Mouse (Mus musculus): ENCODE data around the gene Aspscr1.
A peak's percentile ranks its signal among the peaks of the same experiment; 100 is the strongest.
"Not testable (repeated sequence)": the region's sequence is repeated elsewhere in the genome, so short reads cannot be mapped to it uniquely, and the experiment has no call there.

Gene Aspscr1

DNA sequence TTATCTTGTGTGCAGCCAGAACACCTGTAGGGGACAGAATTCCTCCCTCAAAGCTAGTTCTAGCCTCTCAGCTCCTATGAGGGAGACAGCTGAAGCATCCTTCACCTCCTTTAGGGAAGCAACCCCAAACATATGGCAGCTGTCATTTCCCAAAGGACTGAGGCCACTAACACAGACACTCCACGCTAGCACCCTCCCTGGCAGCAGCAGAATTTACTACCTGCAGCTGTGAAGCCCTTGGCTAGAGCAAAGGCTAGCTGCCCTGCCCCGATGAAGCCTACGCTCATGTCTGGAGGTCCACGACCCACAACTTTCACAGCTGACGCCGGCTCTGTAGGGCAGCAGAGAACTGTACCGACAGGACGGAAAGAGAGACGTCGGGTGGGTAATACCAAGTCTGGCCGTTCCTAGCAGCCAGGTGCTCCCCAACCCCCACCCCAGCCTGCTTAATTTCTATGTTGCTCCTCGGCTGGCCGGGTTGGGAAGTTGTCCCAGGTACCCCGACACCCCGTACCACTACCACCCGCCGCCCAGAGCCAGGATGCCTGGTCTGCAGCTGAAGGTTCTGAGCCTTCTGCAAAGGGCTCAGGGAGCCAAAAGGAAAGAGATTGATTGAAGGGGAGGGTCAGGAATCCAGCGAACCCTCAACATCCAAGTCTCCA is 29.7 kb upstream of the Aspscr1 start:
- DNase-seq: no peak

DNA sequence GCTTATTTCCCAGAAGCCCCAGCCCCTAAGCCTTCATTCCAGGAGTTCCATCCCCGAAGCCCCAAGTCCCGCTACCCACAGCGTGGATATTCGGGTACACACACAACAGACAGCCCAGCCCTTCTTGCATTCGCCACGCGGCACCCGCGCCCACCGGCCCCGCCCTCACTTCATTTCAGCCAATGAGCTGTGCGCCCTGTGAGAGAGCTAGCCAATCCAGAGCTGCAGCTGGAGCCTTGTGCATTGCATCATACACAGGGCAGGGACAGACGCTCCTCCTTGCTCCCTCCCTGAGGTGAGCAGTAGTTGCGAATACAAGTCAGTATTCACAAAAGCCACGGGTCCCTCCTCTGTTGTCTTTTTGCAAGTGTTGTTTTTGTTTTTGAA is 29.2 kb upstream of the Aspscr1 start, which contains the start of gene Pycr1:
Gene Pycr1 (minus strand): TSS at position 169 of the 387 bp plus-strand sequence.
- DNase-seq: peak; percentile 95

DNA sequence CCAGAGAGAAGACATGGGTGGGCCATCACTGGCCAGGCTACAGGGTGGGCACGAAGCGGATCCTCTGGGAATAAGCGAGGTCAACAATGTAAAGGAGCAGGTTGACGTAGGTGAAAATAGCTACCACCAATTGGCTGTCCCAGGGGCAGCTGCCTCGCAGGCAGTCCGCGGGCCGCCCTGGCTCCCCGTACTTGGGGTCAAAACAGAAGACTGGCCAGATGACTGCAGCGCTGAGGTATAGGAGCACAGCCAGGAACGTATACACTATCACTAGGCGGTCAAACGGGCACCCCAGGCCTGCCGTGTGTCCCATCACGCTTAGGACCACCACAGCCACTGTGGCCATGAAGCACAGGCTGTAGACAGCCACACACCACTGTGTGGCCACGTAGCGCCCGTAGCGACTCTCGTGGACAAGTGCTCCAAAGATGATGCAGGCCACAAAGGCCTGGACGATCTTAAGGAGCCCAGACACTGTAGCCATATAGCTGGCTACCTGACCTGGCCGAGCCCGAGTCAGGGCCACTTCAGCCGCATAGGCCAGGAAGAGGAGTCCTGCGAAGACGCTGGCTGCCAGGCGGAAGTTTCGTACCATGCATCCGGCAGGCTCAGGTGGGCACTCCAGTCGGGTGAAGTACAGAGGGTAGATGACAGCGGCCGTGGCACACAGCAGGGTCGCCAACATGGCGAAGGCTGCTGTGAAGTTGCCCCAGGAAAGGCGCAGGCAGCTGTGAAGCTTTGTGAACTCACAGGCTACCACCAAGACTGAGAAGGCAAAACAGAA is 25.5 kb upstream of the Aspscr1 start:
- DNase-seq: no peak

DNA sequence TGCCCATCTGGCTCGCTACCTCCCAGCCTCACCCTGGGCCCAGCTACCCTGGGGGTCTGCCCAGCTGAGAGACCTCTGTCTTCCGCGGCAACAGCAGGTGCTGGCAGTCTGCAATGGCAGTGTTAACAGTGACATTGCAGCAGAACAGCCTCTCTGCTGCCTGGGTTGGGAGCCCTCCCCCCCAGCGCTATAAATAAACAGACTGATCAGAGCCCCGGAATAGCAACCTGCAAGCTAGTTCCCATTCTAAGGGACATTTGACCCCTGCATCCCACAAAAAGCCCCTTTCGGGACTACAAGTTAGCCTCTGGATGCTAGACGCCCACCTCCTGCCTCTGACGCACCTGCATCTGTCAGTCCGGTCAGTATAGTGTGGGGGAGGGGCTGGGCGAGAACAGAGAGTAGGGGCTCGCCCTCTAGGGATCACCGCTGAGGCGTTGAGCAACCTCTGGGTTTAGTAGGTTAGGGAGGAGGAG is 24.7 kb upstream of the Aspscr1 start, which contains the start of gene Myadml2:
Gene Myadml2 (minus strand): TSS at position 158 of the 476 bp plus-strand sequence.
- DNase-seq: no peak

DNA sequence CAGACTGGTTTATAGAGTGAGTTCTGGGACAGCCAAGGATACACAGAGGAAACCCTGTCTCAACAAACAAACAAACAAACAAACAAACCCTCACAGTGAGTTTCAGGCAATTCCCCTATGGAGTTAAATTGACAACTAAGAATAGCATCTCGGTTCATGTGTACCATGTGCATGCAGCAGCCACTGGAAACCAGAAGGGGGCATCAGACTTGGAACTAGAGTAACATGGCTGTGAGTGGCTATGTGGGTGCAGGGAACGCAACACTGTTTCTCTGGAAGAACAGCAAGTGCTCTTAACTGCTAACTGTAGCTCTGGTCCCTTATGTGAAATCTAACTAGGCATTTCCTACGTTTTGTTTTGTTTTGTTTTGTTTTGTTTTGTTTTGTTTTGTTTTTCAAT is 20.9 kb upstream of the Aspscr1 start:
- no peak for DNase-seq

DNA sequence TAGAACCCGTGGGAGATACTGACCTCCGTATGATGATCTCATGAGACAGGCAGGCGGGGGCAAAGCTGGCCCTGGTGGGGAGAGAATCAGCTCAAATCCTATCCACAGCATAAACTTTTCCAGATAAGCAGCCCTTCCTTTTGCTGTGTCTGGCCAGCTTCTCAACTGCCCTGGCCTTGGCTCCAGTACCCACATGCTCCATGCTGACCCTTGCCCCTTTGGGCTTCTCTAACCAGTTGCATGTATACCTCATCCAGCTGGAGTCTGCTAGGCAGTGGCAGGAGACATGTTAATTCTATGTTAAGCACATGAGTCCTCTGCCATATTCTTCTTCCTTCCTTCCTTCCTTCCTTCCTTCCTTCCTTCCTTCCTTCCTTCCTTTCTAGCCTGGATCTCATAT is 18.0 kb upstream of the Aspscr1 start:
- DNase-seq: peak; percentile 33

DNA sequence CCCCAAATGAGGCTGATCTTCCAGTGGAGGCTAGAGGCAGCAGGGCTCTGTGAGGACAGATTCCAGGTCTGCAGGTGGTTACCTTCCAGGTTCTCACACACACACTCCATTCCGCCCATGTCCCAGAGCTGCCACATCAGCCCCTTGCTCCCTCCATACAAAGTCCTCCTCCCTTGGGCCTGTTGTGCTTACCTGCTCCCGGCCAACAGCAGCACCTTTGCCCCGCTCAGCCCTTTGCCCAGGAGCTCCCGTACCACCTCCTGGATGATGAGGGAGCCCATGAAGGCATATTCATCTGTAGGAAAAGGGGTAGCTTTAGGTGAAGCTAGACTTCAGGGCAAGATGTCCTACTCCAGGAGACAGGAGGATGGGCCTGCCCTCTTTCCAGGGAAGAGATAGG is 15.5 kb upstream of the Aspscr1 start:
- DNase-seq: peak; percentile 60

DNA sequence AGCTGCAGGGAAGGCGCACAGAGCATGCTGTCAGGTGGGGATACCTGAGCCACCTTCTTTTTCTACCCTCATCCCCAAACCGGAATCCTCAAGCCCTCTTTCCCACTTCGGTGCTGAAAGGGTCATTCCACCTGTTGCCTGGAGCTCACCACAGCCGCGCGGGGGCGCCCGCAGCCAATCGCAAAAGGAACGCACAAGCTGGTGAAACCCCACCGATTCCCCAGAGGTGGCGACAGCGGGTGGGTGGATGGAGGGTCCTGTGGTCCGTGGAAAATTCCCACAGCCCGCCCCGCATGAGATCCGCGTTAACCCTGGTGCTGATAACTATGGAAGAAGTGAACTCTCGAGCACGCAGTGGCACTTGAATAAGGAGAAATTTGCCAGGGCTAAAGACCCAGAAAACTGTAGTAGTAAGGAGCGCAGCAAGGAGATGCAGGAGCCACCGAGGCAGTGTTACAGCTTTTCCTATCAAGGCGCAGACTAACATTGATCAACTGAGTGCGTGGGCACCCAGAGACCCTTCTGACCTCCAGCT is 13.8 kb upstream of the Aspscr1 start:
- DNase-seq: peak; percentile 87

DNA sequence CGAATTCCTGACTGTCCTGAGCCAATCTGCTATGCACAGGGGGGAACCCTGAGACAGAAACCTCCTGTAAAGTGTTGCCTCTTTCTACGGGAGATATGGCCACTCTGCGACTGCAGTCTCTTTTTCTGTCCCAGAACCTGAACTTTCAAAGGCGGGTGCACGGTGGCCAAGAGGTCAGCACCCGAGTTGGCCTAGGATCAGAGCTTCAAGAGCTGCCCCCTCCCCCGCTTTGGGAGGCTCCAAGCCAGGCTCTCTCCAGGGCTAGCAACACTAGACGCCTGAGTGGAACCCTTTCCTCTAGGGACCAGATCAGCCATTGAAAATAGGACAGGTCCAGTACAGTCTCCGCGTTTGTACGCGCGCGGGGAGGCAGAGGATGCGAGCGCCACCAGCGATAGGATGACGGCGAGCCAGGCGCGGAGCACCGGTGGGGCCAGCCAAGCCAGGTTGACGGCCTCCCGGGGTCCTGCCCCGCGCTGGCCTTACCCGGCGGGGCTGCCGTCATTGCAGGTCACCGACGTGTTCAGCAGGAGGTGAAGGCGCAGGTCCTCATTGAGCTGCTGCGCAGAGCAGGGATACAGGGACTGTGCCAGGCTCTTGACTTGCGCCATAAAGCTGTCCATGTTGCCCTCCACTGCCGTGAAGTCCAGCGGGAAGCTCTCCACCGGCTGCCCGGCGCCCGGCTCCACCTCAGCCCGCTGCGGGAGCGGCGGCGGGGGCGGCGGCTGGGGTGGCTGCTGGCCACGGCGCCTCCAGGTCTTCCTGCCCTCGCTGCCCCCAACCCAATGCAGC is 13.1 kb upstream of the Aspscr1 start:
- DNase-seq: peak; percentile 21

DNA sequence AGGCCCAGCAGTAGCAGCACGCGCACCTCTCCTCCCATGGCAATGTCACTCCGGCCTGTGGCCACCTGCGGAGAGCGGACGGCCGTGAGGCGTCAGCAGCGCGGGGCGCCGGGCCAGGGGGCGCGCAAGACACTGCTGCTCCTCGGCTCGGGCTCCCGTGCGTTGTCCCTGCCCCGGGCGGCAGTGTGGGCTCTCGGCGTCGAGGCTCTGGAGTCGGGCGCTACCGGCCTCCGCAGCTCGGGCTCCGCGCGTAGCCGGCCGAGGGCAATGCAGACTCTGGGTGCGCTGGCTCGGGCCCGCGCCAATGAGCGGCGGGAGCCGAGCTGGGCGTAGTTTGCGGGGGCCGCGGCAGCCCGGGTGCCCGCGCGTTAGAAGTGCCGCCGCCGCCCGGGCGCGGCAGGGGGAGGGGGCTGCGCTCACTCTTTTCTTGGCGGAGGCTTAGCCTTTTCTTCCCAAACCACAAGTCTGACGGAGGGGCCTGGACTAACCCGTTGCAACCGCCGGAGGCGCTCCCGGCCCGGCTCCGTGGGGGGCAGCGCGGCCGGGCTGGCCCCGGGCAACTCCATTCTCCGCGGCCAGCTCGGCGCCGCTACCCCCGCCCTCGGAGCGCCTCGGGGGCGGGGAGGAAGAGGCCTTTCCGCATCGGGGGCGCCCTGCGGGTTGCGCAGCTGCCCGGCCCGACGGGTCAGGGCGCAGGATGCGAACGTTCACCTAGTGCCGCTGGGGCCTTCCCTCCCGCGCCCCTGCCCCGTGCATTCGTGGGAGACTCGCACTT is 12.3 kb upstream of the Aspscr1 start:
- DNase-seq: peak; percentile 58

DNA sequence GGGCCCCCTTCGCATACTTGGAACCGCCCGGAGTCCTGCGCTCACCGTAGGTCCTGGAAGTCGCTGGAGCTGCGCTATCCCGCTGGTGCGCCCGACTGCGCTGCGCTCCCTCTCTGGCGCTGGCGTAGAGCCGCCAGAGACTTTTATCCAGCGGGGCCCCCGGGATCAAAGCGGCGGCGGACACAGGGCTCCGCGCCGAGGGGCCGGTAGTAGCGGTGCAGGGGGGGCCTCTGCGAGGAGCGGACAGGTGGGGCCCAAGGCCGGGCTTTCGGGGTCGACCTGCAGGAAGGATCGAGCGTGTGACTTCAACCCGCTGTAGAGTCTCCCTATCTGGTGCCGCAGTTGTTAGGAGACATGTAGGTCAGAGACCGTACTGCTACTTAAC is 11.7 kb upstream of the Aspscr1 start, which contains the start of gene Notum:
Gene Notum (minus strand): TSS at position 100 of the 385 bp plus-strand sequence.
- DNase-seq: no peak

DNA sequence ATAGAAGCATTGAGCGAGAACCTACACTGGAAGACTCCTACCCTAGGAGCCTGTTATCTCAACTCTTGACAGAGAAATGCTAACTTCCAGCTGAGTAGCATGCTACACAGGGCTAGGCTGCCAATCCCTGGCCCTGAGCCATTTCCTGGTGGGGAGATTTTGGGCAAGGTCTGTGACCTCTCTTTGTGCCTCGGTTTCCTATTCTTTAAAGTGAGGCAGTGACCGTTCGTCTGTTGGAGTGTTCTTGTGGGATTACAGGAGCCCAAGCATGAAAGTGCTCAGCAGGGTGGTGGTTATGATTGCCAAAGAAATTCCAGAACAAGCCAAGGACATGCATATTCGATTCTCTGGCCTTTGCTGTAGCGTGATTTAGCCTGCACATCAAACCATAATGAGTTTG is 10.0 kb upstream of the Aspscr1 start:
- no peak for DNase-seq

DNA sequence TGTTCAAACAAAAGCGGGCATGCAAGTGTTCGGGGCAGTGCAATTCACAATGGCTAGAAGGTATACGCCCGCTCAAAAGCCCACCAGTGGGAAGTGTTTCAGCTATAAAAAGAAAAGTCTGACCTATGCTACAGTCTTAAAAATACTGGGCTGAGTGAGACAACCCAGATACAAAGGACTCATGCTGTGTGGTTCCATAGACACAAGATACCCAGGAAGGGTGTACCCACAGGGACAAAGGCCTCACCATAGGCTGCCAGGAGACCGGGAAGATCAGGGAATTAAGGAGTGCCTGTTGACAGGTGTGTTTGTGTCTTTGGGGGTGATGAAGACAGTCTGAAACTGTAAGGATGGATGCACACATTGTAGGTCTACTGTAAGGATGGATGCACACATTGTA is 9.1 kb upstream of the Aspscr1 start:
- no peak for DNase-seq

DNA sequence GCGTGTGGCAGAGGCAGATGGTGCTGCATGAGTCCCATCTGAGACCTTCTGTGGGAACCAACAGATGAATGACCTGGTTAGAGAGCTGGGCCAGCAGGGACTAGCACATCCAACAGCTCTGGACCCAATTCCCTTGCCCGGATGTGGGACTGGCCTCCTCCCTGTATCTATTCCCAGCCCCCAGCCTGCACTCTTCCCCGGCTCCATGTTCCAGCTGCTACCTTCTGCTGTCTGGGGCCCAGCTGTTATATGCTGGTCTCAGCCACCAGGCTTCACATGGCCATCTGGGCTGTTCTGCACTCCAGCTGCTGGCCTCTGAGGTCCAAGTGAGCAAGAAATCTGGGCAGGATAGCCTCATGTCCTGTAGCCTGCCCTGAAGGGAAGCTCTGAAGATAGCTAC is 7.4 kb upstream of the Aspscr1 start:
- peak; percentile 55 for DNase-seq

DNA sequence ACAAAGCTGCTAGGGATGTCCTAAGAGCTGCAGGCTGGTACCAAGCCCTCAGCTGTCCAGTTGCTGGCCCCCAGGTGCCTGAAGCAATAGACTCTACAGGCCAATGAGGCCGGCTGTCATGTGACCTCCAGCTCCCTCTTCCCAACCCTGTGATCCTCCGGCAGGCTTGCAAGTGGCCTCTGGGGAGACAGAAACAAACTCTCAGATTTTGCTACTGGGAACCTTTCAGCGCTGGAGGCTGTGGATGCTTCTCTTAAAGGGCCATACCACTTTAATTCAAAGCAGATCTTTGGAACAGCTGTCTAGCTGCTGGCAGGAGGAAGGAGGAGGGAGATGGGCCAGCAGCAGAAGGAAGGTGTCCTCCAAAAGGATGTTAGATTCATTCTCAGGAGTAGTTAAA is 6.2 kb upstream of the Aspscr1 start:
- DNase-seq: no peak

DNA sequence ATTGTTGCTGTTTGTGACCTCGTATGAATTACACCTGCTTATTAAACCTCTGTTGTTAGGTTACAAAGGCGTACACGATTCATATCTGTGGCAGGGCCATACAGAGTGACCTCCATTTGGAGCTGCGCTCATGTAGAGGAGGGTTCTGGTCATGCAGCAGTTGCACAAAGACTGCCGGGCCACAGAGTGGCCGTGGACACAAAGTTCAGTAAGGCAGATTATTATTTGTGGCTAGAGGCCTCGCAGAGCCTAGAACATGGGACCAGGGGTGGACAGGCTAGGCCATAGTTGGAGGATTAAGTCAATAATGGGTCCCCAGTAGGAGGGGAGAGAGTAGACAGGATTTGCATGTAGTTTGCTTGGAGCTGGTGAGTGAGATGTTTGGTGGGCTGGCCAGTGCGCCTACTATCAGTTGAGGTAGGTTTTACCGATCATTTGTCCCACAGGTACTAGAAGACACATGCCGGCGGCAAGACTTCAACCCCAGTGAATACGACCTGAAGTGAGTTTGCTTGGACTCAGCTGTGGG is 885 bp downstream of the Aspscr1 start:
- DNase-seq: no peak

DNA sequence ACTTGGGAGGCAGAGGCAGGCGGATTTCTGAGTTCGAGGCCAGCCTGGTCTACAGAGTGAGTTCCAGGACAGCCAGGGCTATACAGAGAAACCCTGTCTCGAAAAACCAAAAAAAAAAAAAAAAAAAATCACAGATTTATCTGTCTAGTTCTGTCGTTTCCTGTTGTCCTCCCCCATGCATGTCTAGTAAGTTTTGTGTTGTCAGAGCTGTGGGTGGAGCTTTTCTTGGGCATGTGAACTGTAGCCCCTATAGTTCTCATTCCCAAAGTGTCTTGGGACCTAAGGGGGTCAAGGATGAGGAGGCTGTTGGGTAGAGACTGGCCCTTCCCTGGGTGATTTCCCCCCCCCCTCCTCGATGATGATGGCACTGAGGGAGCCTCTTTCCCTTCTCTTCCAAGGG is 3.1 kb downstream of the Aspscr1 start:
- DNase-seq: not testable (repeated sequence)

DNA sequence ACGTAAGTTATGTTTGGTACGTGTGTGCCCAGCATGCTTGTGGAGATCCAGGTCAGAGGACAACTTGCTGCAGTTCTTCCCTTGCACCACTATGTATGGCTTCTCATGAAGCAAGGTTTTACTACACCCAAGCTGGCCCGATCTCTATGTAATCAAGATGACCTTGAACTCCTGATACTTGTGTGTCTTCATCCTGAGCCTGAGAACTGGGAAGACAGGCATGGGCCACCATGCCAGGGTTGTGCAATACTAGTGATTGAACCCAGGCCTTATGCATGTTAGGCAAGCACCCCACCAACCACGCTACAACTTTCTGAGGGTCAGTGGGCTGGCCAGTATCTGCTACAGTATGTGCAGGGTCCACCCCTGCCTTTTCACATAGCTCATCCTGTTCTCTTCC is 4.2 kb downstream of the Aspscr1 start:
- no peak for DNase-seq

DNA sequence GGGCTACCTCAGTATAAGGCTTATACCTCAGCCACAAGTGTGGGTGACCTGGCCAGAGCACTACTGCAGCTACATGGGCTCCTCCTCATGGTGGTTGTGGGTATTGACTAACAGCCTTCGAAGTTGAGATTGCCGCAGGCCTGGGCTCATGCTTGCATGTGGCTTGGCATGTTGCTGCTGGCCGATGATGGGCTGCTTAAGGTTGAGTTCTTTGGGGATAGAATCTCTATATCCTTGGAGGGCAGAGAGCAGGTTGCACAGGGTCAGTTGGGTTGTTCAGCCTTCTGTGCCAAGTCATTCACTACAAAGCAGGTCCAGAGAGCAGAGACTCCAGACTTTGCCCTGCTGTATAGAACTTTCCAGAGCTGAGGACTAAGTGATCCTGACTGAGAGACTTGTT is 7.1 kb downstream of the Aspscr1 start:
- peak; percentile 75 for DNase-seq

DNA sequence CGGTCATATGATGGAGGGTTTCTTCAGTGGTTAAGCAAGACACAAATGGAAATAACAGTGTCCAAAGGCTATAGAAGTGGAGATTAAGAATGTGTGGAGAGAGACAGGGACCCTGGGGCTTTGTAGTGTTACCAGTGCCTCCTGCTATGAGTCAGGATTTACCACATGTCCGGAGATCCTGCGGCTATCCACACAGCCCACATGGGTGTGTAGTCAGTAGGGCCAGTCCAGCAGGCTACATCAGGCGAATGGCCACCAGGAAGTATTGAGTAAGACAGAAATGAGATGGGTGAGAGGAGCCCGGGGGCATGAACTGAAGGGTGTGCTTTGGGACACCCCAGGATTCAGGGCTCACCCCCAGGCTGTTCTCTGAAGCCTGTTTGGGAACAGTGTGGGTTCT is 9.9 kb downstream of the Aspscr1 start:
- no peak for DNase-seq

DNA sequence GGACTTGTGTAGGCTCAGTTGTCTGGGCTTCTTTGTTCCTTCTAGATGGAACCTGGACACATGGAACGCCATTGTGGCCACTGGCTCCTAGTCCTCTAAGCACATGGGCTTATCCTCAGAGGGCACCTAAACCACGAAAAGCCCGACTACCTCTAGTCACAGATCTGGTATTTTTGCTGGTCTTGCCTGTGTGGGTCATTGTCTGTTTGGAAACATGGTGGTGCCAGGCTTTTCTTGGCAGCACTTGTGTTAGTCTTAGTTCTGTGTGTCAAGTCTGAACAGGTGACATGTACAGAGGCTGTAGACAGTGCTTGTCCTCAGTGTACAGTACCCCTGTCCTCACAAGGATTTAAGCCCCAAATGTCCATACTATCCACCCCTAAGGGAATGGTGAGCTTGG is 10.8 kb downstream of the Aspscr1 start:
- no peak for DNase-seq

DNA sequence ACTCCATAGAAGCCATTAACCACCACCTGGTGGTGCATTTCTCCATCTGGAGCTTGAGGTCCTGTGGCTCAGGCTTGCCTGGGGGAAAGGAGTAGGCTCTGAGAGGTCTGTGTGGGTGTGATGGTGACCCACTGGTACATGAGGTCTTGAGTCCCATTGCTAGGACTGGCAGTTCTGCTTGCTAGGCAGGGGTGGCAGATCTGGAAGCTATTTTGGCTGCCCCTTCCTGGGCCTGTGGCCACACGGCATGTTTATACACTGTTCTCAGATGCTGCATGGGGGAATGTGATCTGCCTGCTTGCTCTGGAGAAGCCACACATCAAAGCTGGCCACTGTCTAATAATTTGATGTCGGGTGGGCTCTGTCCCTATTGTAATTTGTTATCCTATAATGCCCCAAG is 11.3 kb downstream of the Aspscr1 start:
- DNase-seq: no peak
